8 mouse cellular contexts compared by ENCODE assay signal in genomic region chr13:23516822-23517602, GRCm38 (mm10). TPM values are rescaled to one million over a fixed set of nuclear protein-coding genes. Genes with fewer than 3 reads are reported as not detected.
A peak's percentile ranks its signal among the peaks of the same experiment; 100 is the strongest.
DNase-seq lines count a peak whose midpoint lies in the region; ATAC-seq and TF ChIP-seq lines count a peak whose summit lies in the region.

No protein-coding gene starts in this region.

- peaks cover 3 to 4% of the 10 kb centered on the region in 2 experiments; a peak in 2 of 4 replicates for H3K4me1 ChIP-seq in heart, embryonic 14.5 days (ENCODE audit: control insufficient read depth in 2 of 2, insufficient read depth in 2 of 2, low read length in 2 of 2)
- H3K4me1 ChIP-seq in kidney, postnatal 0 days (replicated peaks; ENCODE audit: insufficient read depth, low read length), result no peaks in the 10 kb centered on the region
- H3K4me1 ChIP-seq in neural tube, embryonic 15.5 days, result peaks cover 13% of the 10 kb centered on the region

- no peaks in the 10 kb centered on the region for H3K9me3 ChIP-seq in heart, embryonic 14.5 days (ENCODE audit: control insufficient read depth, low read length)
- no peaks in the 10 kb centered on the region for H3K9me3 ChIP-seq in kidney, postnatal 0 days (replicated peaks; ENCODE audit: low read length)
- no peaks in the 10 kb centered on the region for H3K9me3 ChIP-seq in neural tube, embryonic 15.5 days (replicated peaks)

- H3K4me2 ChIP-seq in heart, embryonic 14.5 days (ENCODE audit: low read length), result peak overlapping the region; percentile 96
- H3K4me2 ChIP-seq in kidney, postnatal 0 days (ENCODE audit: low read length), result peak overlapping the region; percentile 53
- H3K4me2 ChIP-seq in neural tube, embryonic 15.5 days, result peak overlapping the region; percentile 85

- H3K27ac ChIP-seq in heart, embryonic 14.5 days (replicated peaks in 1 of 2; ENCODE audit: control insufficient read depth in 1 of 2, insufficient read depth in 1 of 2, low read depth in 2 of 2, low read length in 2 of 2), result peak overlapping the region; percentile 78 to 89
- peak overlapping the region; percentile 69 for H3K27ac ChIP-seq in kidney, postnatal 0 days
- peak overlapping the region; percentile 74 for H3K27ac ChIP-seq in neural tube, embryonic 15.5 days (replicated peaks)

- peak overlapping the region; percentile 69 for H3K9ac ChIP-seq in heart, embryonic 14.5 days (ENCODE audit: low read length)
- peak overlapping the region; percentile 46; the same call in 1 of the 2 replicates for H3K9ac ChIP-seq in kidney, postnatal 0 days (ENCODE audit: low read depth, low read length)
- H3K9ac ChIP-seq in neural tube, embryonic 15.5 days (replicated peaks), result peak overlapping the region; percentile 38

- H3K36me3 ChIP-seq in heart, embryonic 14.5 days (ENCODE audit: control insufficient read depth, insufficient read depth, low read length), result no peaks in the 10 kb centered on the region
- no peaks in the 10 kb centered on the region for H3K36me3 ChIP-seq in kidney, postnatal 0 days (ENCODE audit: insufficient read depth, low read length)
- H3K36me3 ChIP-seq in neural tube, embryonic 15.5 days, result no peaks in the 10 kb centered on the region

- 1% methylated on average over 19 of the region's 19 CpGs for WGBS in heart, embryonic 14.5 days
- under 1% methylated on average over 19 of the region's 19 CpGs for WGBS in kidney, postnatal 0 days
- WGBS in neural tube, embryonic 15.5 days, result 0% methylated on average over 19 of the region's 19 CpGs

- peak overlapping the region; percentile 62 to 74 for H3K4me3 ChIP-seq in heart, embryonic 14.5 days (ENCODE audit: control insufficient read depth in 1 of 2, insufficient read depth in 1 of 2, low read depth in 1 of 2, low read length in 2 of 2)
- peak overlapping the region; percentile 50 for H3K4me3 ChIP-seq in kidney, postnatal 0 days (replicated peaks; ENCODE audit: low read depth, low read length)
- H3K4me3 ChIP-seq in neural tube, embryonic 15.5 days (replicated peaks), result peak overlapping the region; percentile 49

- no peak for TF ChIP-seq CTCF in kidney, postnatal 0 days (IDR thresholded peaks at IDR 0.05; ENCODE audit: low read depth)

- peak; percentile 88 for DNase-seq in CD4-positive helper T cell, adult 2 months (ENCODE audit: low read depth, low spot score)
- DNase-seq in adrenal gland, postnatal 14 days, result peak; percentile 80
- DNase-seq in kidney, postnatal 0 days (ENCODE audit: low spot score), result peak; percentile 80
- peak; percentile 74 for DNase-seq in lung, adult 18-20 months
- DNase-seq in thymus, postnatal 10 days (ENCODE audit: low spot score in 2 of 2), result peak; percentile 55 to 80

- peak; percentile 41 for ATAC-seq in erythroblast, adult 5-6 weeks (replicated peaks; ENCODE audit: low FRiP score, poor library complexity, severe bottlenecking)
- no peak; the same call in 1 of the 2 replicates for ATAC-seq in heart, embryonic 14.5 days (ENCODE audit: insufficient number of reproducible peaks, insufficient read depth, low FRiP score, low read depth)
- peak; percentile 57 for ATAC-seq in kidney, postnatal 0 days (replicated peaks; ENCODE audit: low FRiP score, low read depth)
- ATAC-seq in neural tube, embryonic 15.5 days (ENCODE audit: low FRiP score), result peak; percentile 83

- H3K27me3 ChIP-seq in heart, embryonic 14.5 days (ENCODE audit: control insufficient read depth, insufficient read depth, low read length), result no peaks in the 10 kb centered on the region
- no peaks in the 10 kb centered on the region for H3K27me3 ChIP-seq in kidney, postnatal 0 days (ENCODE audit: insufficient read depth, low read length)
- no peaks in the 10 kb centered on the region for H3K27me3 ChIP-seq in neural tube, embryonic 15.5 days (replicated peaks)

RNA-seq across cellular contexts. Expression of gene Hist1h4h, which starts 13.8 kb away (rescaled TPM):
- total RNA-seq in adrenal gland, postnatal 14 days (2021), result 699 and 771 TPM in 2 replicates
- total RNA-seq in erythroblast, adult 5-6 weeks (2015; ENCODE audit: low replicate concordance), result 19.8 and 50.6 TPM in 2 replicates
- 443 and 524 TPM in 2 replicates for total RNA-seq in erythroblast, adult 5-6 weeks (2017; ENCODE audit: low replicate concordance)
- 7.5 and 8.5 TPM in 2 replicates for polyA plus RNA-seq in heart, embryonic 14.5 days (2014; fragmentation: Nextera tagmentation; extraction: Ambion mirVana)
- 7.6 and 8.3 TPM in 2 replicates for polyA plus RNA-seq in kidney, postnatal 0 days (2015; fragmentation: Nextera tagmentation; extraction: Ambion mirVana)
- 1.5 and 4.5 TPM in 2 replicates for polyA plus RNA-seq in neural tube, embryonic 15.5 days (2015; fragmentation: Nextera tagmentation; extraction: Ambion mirVana)

RNA-seq across cellular contexts. Expression of gene Hist1h2af, which starts 16.7 kb away (rescaled TPM):
- 182 and 192 TPM in 2 replicates for total RNA-seq in adrenal gland, postnatal 14 days (2021)
- 20.7 and 32.7 TPM in 2 replicates for total RNA-seq in erythroblast, adult 5-6 weeks (2015; ENCODE audit: low replicate concordance)
- total RNA-seq in erythroblast, adult 5-6 weeks (2017; ENCODE audit: low replicate concordance), result 925 and 1,298 TPM in 2 replicates
- 3.8 and 5.4 TPM in 2 replicates for polyA plus RNA-seq in heart, embryonic 14.5 days (2014; fragmentation: Nextera tagmentation; extraction: Ambion mirVana)
- polyA plus RNA-seq in kidney, postnatal 0 days (2015; fragmentation: Nextera tagmentation; extraction: Ambion mirVana), result 3.3 and 4.9 TPM in 2 replicates
- polyA plus RNA-seq in neural tube, embryonic 15.5 days (2015; fragmentation: Nextera tagmentation; extraction: Ambion mirVana), result 0.77 TPM in 1 of 2 replicates, not detected in the other

RNA-seq across cellular contexts. Expression of gene Hist1h3g, which starts 18.2 kb away (rescaled TPM):
- total RNA-seq in adrenal gland, postnatal 14 days (2021), result 64.2 and 80.0 TPM in 2 replicates
- 74.4 and 97.2 TPM in 2 replicates for total RNA-seq in erythroblast, adult 5-6 weeks (2015; ENCODE audit: low replicate concordance)
- 54.5 and 131 TPM in 2 replicates for total RNA-seq in erythroblast, adult 5-6 weeks (2017; ENCODE audit: low replicate concordance)
- 3.0 and 4.3 TPM in 2 replicates for polyA plus RNA-seq in heart, embryonic 14.5 days (2014; fragmentation: Nextera tagmentation; extraction: Ambion mirVana)
- 3.9 and 4.0 TPM in 2 replicates for polyA plus RNA-seq in kidney, postnatal 0 days (2015; fragmentation: Nextera tagmentation; extraction: Ambion mirVana)
- polyA plus RNA-seq in neural tube, embryonic 15.5 days (2015; fragmentation: Nextera tagmentation; extraction: Ambion mirVana), result 0.51 and 0.64 TPM in 2 replicates

RNA-seq across cellular contexts. Expression of gene Hist1h2bh, which starts 26.2 kb away (rescaled TPM):
- total RNA-seq in adrenal gland, postnatal 14 days (2021), result 18.0 and 26.2 TPM in 2 replicates
- 13.4 and 18.2 TPM in 2 replicates for total RNA-seq in erythroblast, adult 5-6 weeks (2015; ENCODE audit: low replicate concordance)
- 63.0 and 67.3 TPM in 2 replicates for total RNA-seq in erythroblast, adult 5-6 weeks (2017; ENCODE audit: low replicate concordance)
- polyA plus RNA-seq in heart, embryonic 14.5 days (2014; fragmentation: Nextera tagmentation; extraction: Ambion mirVana), result 0.65 and 0.66 TPM in 2 replicates
- 0.37 and 0.43 TPM in 2 replicates for polyA plus RNA-seq in kidney, postnatal 0 days (2015; fragmentation: Nextera tagmentation; extraction: Ambion mirVana)
- 0.22 and 0.51 TPM in 2 replicates for polyA plus RNA-seq in neural tube, embryonic 15.5 days (2015; fragmentation: Nextera tagmentation; extraction: Ambion mirVana)

RNA-seq across cellular contexts. Expression of gene Hist1h3f, which starts 26.8 kb away (rescaled TPM):
- 72.3 and 84.2 TPM in 2 replicates for total RNA-seq in adrenal gland, postnatal 14 days (2021)
- total RNA-seq in erythroblast, adult 5-6 weeks (2015; ENCODE audit: low replicate concordance), result 12.7 and 21.7 TPM in 2 replicates
- 51.2 and 57.7 TPM in 2 replicates for total RNA-seq in erythroblast, adult 5-6 weeks (2017; ENCODE audit: low replicate concordance)
- 0.65 and 0.72 TPM in 2 replicates for polyA plus RNA-seq in heart, embryonic 14.5 days (2014; fragmentation: Nextera tagmentation; extraction: Ambion mirVana)
- polyA plus RNA-seq in kidney, postnatal 0 days (2015; fragmentation: Nextera tagmentation; extraction: Ambion mirVana), result 0.71 and 0.83 TPM in 2 replicates
- not detected in 2 replicates for polyA plus RNA-seq in neural tube, embryonic 15.5 days (2015; fragmentation: Nextera tagmentation; extraction: Ambion mirVana)
